Comparison of ENCODE assay signal across 8 mouse cellular contexts in the genomic region with DNA sequence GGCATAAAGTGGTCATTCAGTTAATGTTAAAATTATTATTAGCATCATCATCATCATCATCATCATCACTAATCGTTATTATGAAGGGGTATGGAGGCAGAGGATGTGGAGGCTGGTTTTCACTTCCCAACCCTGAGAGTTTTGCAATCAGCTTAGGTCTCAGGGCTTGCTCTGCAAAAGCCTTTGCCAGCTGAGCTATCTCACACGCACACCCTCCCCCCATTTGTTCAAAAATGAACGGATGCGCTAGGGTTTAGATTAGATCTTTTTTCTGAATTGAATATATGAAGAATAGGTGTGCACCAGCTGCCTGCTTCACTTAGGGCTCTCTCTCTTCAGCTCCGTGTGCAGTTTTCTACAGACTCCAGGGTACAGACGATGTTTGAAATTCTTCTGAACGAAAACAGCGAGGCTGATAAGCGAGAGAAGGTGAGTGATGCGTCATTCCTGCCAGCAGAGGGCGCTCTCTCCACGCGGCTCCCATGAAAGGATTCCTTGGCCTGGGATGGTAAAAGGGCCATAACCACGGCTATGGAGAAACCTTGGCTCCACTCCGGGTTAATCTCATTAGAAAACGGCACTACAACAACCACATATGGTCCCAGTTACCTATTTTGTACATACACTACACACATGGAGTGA. TPM values are rescaled to one million over a fixed set of nuclear protein-coding genes. Genes with fewer than 3 reads are reported as not detected.
DNase-seq lines count a peak whose midpoint lies in the region; ATAC-seq lines count a peak whose summit lies in the region.

No protein-coding gene starts in this region.

- H3K9me3 ChIP-seq in hindbrain, embryonic 14.5 days (ENCODE audit: control insufficient read depth, low read length) = no peaks in the 10 kb centered on the region

- H3K4me2 ChIP-seq in hindbrain, embryonic 14.5 days (replicated peaks) = peak overlapping the region; percentile 38

- peak; percentile 96 for ATAC-seq in frontal cortex, adult (ENCODE audit: low TSS enrichment)
- peak; percentile 68; the same call in 1 of the 2 replicates for ATAC-seq in hindbrain, embryonic 14.5 days (ENCODE audit: low FRiP score)

- no peak overlapping the region for H3K27ac ChIP-seq in hindbrain, embryonic 14.5 days

- H3K4me3 ChIP-seq in hindbrain, embryonic 14.5 days (replicated peaks; ENCODE audit: low read length) = no peak overlapping the region

- H3K9ac ChIP-seq in hindbrain, embryonic 14.5 days = peak overlapping the region; percentile 16; the same call in 1 of the 2 replicates

- 11% methylated on average over 16 of the region's 16 CpGs for WGBS in hindbrain, embryonic 14.5 days

- H3K36me3 ChIP-seq in hindbrain, embryonic 14.5 days (replicated peaks; ENCODE audit: control insufficient read depth, insufficient read depth) = no peaks in the 10 kb centered on the region

- peaks cover 6% of the 10 kb centered on the region; the same call in 1 of the 2 replicates for H3K27me3 ChIP-seq in hindbrain, embryonic 14.5 days (ENCODE audit: control insufficient read depth, insufficient read depth, low read length)

- H3K4me1 ChIP-seq in hindbrain, embryonic 14.5 days (replicated peaks; ENCODE audit: control insufficient read depth, insufficient read depth, low read length) = no peaks in the 10 kb centered on the region

- DNase-seq in R1 (ENCODE audit: low read depth, low spot score) = peak; percentile 80
- DNase-seq in cerebellum, adult 9-10 months = peak; percentile 70
- peak; percentile 93 for DNase-seq in hindbrain, embryonic 14.5 days (ENCODE audit: low spot score)
- DNase-seq in layer of hippocampus, postnatal 36 days = peak; percentile 56 to 65
- peak; percentile 82 for DNase-seq in lung, postnatal 36 days
- DNase-seq in right cerebral cortex, adult 18-20 months = peak; percentile 74
- peak; percentile 85 for DNase-seq in urinary bladder, postnatal 25 days (ENCODE audit: low spot score)

RNA-seq across cellular contexts. Expression of gene Unc45b, which starts 4.5 kb away (rescaled TPM):
- polyA plus RNA-seq in hindbrain, embryonic 14.5 days (2014; fragmentation: Nextera tagmentation; extraction: Ambion mirVana) = 1.1 and 2.0 TPM in 2 replicates
- total RNA-seq in layer of hippocampus, postnatal 36 days (2021) = 1 to 10 TPM; 1.6 to 2.3 TPM

RNA-seq across cellular contexts. Expression of gene Nle1, which starts 6.6 kb away (rescaled TPM):
- polyA plus RNA-seq in hindbrain, embryonic 14.5 days (2014; fragmentation: Nextera tagmentation; extraction: Ambion mirVana) = 20.7 and 28.0 TPM in 2 replicates
- total RNA-seq in layer of hippocampus, postnatal 36 days (2021) = 10 to 100 TPM; 44.6 to 49.0 TPM

RNA-seq across cellular contexts. Expression of gene Fndc8, which starts 22.9 kb away (rescaled TPM):
- polyA plus RNA-seq in hindbrain, embryonic 14.5 days (2014; fragmentation: Nextera tagmentation; extraction: Ambion mirVana) = 0.37 and 0.77 TPM in 2 replicates
- total RNA-seq in layer of hippocampus, postnatal 36 days (2021) = not detected

RNA-seq across cellular contexts. Expression of gene Rad51d, which starts 24.4 kb away (rescaled TPM):
- 14.0 and 14.3 TPM in 2 replicates for polyA plus RNA-seq in hindbrain, embryonic 14.5 days (2014; fragmentation: Nextera tagmentation; extraction: Ambion mirVana)
- 10 to 100 TPM; 14.1 to 15.7 TPM for total RNA-seq in layer of hippocampus, postnatal 36 days (2021)

RNA-seq across cellular contexts. Expression of gene Slfn5, which starts 36.3 kb away (rescaled TPM):
- 1.4 and 1.6 TPM in 2 replicates for polyA plus RNA-seq in hindbrain, embryonic 14.5 days (2014; fragmentation: Nextera tagmentation; extraction: Ambion mirVana)
- total RNA-seq in layer of hippocampus, postnatal 36 days (2021) = 1 to 10 TPM; 3.5 to 4.6 TPM
